Mouse (Mus musculus) small intestine, adult 2 months (tissue): ENCODE data around the gene Gpr183.

Source experiments
- CTCF ChIP-seq: fragments of 200-500 bp; IDR thresholded peaks from 2 replicates; pipeline ENCODE4 v1.5.1; 2012; ENCODE audit warnings: low read depth, mild to moderate bottlenecking, control low read depth, inconsistent platforms, low read length, moderate library complexity, mixed read lengths; ENCODE audit not compliant: insufficient replicate concordance, insufficient read length; ENCODE audit errors: extremely low read depth
- POLR2A ChIP-seq: fragments of 200-500 bp; IDR thresholded peaks from 2 replicates; pipeline ENCODE4 v1.6.1; 2012; ENCODE audit warnings: low read depth, mild to moderate bottlenecking, control low read depth, inconsistent platforms, low read length, moderate library complexity

DNA sequence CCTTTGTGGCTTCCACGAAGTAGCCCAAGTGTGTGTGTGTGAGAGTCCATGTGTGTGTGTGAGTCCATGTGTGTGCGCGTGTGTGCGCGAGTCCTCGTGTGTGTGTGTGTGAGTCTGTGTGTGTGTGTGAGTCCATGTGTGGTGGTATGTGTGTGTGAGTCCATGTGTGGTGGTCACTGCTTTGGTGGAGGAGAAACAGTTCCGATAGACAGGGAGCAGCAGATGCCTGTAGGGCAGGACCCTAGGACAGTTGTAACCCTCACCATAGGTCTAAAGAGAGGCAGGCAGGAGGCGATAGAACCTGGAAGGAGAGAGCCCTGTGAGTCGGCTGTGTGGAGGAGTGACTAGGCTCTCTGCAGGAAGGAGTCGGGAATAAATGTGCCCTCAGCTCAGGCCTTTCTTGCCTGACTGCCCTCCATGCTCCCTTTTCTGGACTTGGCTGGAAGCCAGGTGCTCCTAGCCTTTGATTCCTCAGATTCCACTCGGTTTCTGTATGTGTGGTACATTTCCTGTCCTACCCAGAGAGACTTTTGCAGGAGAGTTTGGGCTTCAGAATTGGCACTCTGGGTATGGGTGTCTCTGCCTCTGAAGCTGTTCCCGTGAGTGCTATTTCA is 44.4 kb downstream of the Gpr183 start:
- TF ChIP-seq POLR2A (no peak), CTCF (no peak)
